Mouse (Mus musculus): Measurements from ENCODE around the gene Tenm4. TPM values are rescaled to one million over a fixed set of nuclear protein-coding genes. Genes with fewer than 3 reads are reported as not detected.
A peak's percentile ranks its signal among the peaks of the same experiment; 100 is the strongest.

Tenm4 gene
- polyA plus RNA-seq, 1 experiment from 2014 or later: 45.8 TPM

DNA sequence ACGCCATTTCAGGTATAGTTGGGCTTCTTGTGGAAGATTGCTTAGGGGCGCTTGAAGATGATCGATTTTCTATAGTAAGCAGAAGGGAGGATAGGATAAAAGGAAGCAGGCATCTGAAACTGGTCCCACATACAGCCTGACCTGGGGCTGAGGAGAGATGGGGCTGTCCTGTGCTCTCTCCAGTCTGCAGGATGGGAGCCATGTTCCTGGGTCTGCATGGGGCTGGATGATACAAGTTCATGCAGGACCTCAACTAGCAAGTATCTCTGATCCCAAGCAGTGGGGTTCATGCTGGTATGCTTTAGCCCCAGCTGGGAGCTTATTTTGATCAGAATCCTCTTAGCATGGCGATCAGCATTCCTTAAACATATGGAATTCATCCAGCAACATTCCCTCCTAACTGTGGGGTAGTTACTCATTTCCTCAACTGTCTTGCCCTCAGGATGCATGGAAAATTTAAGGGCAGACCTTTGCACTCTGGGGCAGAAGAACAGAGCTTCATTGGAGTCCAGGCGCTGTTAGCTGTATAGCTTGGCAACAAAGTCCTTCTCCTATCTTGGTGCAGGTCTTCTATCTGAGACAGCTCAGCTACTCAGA lies 361.9 kb downstream of the Tenm4 start:
- H3K4me3 ChIP-seq (replicated peaks): no peak overlapping the region
- peaks cover 50% of the 10 kb centered on the region for H3K4me1 ChIP-seq (replicated peaks)
- no peak overlapping the region for H3K9ac ChIP-seq (replicated peaks)
- H3K4me2 ChIP-seq: peak overlapping the region; percentile 16; the same call in 1 of the 2 replicates
- H3K27ac ChIP-seq: 0 out of 2 replicates have a peak overlapping the region, but pooled peaks have one; percentile 29
- no peaks in the 10 kb centered on the region for H3K36me3 ChIP-seq
- ATAC-seq (ENCODE audit: insufficient number of reproducible peaks, insufficient read depth, low FRiP score, low TSS enrichment, low read depth): no peak
- peaks cover 6% of the 10 kb centered on the region; the same call in 1 of the 2 replicates for H3K27me3 ChIP-seq
- no peaks in the 10 kb centered on the region for H3K9me3 ChIP-seq
- WGBS: 41% methylated on average over 5 of the region's 5 CpGs

- H3K27ac ChIP-seq: no peak overlapping the region
- ATAC-seq (ENCODE audit: insufficient number of reproducible peaks, insufficient read depth, low FRiP score, low TSS enrichment, low read depth): no peak
- H3K4me1 ChIP-seq (replicated peaks): peaks cover 61% of the 10 kb centered on the region
- 40% methylated on average over 9 of the region's 9 CpGs for WGBS
- no peak overlapping the region for H3K4me3 ChIP-seq (replicated peaks)
- H3K36me3 ChIP-seq: no peaks in the 10 kb centered on the region
- peaks cover 6% of the 10 kb centered on the region; the same call in 1 of the 2 replicates for H3K27me3 ChIP-seq
- H3K9me3 ChIP-seq: no peaks in the 10 kb centered on the region
- no peak overlapping the region for H3K4me2 ChIP-seq
- no peak overlapping the region for H3K9ac ChIP-seq (replicated peaks)
Observed at GRCm38 (mm10) chr7:96536313-96536880, 365.4 kb downstream of the Tenm4 start.

- H3K9me3 ChIP-seq: no peaks in the 10 kb centered on the region
- H3K36me3 ChIP-seq: no peaks in the 10 kb centered on the region
- H3K4me3 ChIP-seq (replicated peaks): no peak overlapping the region
- H3K4me2 ChIP-seq: no peak overlapping the region
- H3K27ac ChIP-seq: 0 out of 2 replicates have a peak overlapping the region, but pooled peaks have one; percentile 29
- H3K27me3 ChIP-seq: peaks cover 6% of the 10 kb centered on the region; the same call in 1 of the 2 replicates
- H3K4me1 ChIP-seq (replicated peaks): peaks cover 44% of the 10 kb centered on the region
- ATAC-seq (ENCODE audit: insufficient number of reproducible peaks, insufficient read depth, low FRiP score, low TSS enrichment, low read depth): no peak
- WGBS: 82% methylated on average over 4 of the region's 4 CpGs
- H3K9ac ChIP-seq (replicated peaks): no peak overlapping the region
Observed at GRCm38 (mm10) chr7:96539248-96540034, 368.4 kb downstream of the Tenm4 start.

- H3K36me3 ChIP-seq: no peaks in the 10 kb centered on the region
- peak overlapping the region; percentile 73 for H3K27ac ChIP-seq
- no peaks in the 10 kb centered on the region for H3K9me3 ChIP-seq
- 31% methylated on average over 7 of the region's 7 CpGs for WGBS
- no peak overlapping the region for H3K4me3 ChIP-seq (replicated peaks)
- no peak overlapping the region for H3K4me2 ChIP-seq
- H3K9ac ChIP-seq (replicated peaks): no peak overlapping the region
- peaks cover 36% of the 10 kb centered on the region for H3K4me1 ChIP-seq (replicated peaks)
- peaks cover 6% of the 10 kb centered on the region; the same call in 1 of the 2 replicates for H3K27me3 ChIP-seq
- peak; percentile 83 for ATAC-seq (ENCODE audit: insufficient number of reproducible peaks, insufficient read depth, low FRiP score, low TSS enrichment, low read depth)
Observed at GRCm38 (mm10) chr7:96540458-96541096, 369.5 kb downstream of the Tenm4 start.

GRCm38 (mm10) chr7:96545979-96546378 lies 374.9 kb downstream of the Tenm4 start:
- H3K9me3 ChIP-seq: no peaks in the 10 kb centered on the region
- H3K27ac ChIP-seq: no peak overlapping the region
- peaks cover 6% of the 10 kb centered on the region for H3K4me1 ChIP-seq (replicated peaks)
- WGBS: 51% methylated on average over 5 of the region's 5 CpGs
- no peak overlapping the region for H3K9ac ChIP-seq (replicated peaks)
- no peak overlapping the region for H3K4me2 ChIP-seq
- ATAC-seq (ENCODE audit: insufficient number of reproducible peaks, insufficient read depth, low FRiP score, low TSS enrichment, low read depth): no peak
- peaks cover 10% of the 10 kb centered on the region; the same call in 1 of the 2 replicates for H3K36me3 ChIP-seq
- H3K4me3 ChIP-seq (replicated peaks): no peak overlapping the region
- H3K27me3 ChIP-seq: peaks cover 7% of the 10 kb centered on the region; the same call in 1 of the 2 replicates

- no peak overlapping the region for H3K4me2 ChIP-seq
- 0 out of 2 replicates have a peak overlapping the region, but pooled peaks have one; percentile 41 for H3K27ac ChIP-seq
- 45% methylated on average over 4 of the region's 4 CpGs for WGBS
- no peak overlapping the region for H3K4me3 ChIP-seq (replicated peaks)
- H3K27me3 ChIP-seq: peaks cover 10% of the 10 kb centered on the region; the same call in 1 of the 2 replicates
- no peak overlapping the region for H3K9ac ChIP-seq (replicated peaks)
- H3K9me3 ChIP-seq: no peaks in the 10 kb centered on the region
- H3K36me3 ChIP-seq: peaks cover 10% of the 10 kb centered on the region; the same call in 1 of the 2 replicates
- peaks cover 59% of the 10 kb centered on the region for H3K4me1 ChIP-seq (replicated peaks)
- ATAC-seq (ENCODE audit: insufficient number of reproducible peaks, insufficient read depth, low FRiP score, low TSS enrichment, low read depth): no peak
Observed at GRCm38 (mm10) chr7:96551809-96552208, 380.8 kb downstream of the Tenm4 start.

- Histone ChIP-seq H3K4me1 (replicated peaks) (peaks cover 64% of the 10 kb centered on the region), H3K36me3 (peaks cover 13% of the 10 kb centered on the region; the same call in 1 of the 2 replicates), H3K27me3 (peaks cover 10% of the 10 kb centered on the region; the same call in 1 of the 2 replicates), H3K27ac (0 out of 2 replicates have a peak overlapping the region, but pooled peaks have one; percentile 41), H3K9me3 (no peaks in the 10 kb centered on the region), H3K4me2 (no peak overlapping the region), H3K4me3 (replicated peaks) (no peak overlapping the region), H3K9ac (replicated peaks) (no peak overlapping the region)
- WGBS: 36% methylated on average over 7 of the region's 7 CpGs
- peak; percentile 41; the same call in 1 of the 2 replicates for ATAC-seq (ENCODE audit: insufficient number of reproducible peaks, insufficient read depth, low FRiP score, low TSS enrichment, low read depth)
Observed at GRCm38 (mm10) chr7:96552292-96552860, 381.3 kb downstream of the Tenm4 start.

DNA sequence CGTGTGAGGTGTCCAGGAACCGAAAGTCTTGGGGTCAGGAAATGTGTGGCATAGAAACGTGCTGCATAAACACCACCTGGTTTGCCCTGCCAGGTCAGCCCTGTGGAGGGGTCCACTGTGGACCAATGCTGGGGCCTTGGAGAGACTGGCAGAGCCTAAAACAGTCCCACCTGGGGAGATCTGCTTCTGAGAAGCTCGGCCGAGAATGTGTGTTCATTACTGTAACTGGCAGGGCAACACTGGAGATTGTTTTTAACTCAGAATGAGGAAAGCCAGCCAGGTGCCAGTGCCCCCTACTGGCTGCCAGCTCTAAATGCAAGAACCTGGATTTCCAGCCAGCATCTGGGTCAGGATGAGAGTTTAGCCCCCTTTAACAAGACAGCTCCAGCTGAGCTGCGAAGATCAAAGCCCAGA lies 383.2 kb downstream of the Tenm4 start:
- H3K4me2 ChIP-seq: no peak overlapping the region
- peaks cover 64% of the 10 kb centered on the region for H3K4me1 ChIP-seq (replicated peaks)
- H3K27ac ChIP-seq: peak overlapping the region; percentile 83
- no peak overlapping the region for H3K9ac ChIP-seq (replicated peaks)
- 33% methylated on average over 6 of the region's 6 CpGs for WGBS
- H3K9me3 ChIP-seq: no peaks in the 10 kb centered on the region; the same call in 1 of the 2 replicates
- H3K4me3 ChIP-seq (replicated peaks): no peak overlapping the region
- no peak for ATAC-seq (ENCODE audit: insufficient number of reproducible peaks, insufficient read depth, low FRiP score, low TSS enrichment, low read depth)
- peaks cover 10% of the 10 kb centered on the region; the same call in 1 of the 2 replicates for H3K27me3 ChIP-seq
- peaks cover 18% of the 10 kb centered on the region; the same call in 1 of the 2 replicates for H3K36me3 ChIP-seq

DNA sequence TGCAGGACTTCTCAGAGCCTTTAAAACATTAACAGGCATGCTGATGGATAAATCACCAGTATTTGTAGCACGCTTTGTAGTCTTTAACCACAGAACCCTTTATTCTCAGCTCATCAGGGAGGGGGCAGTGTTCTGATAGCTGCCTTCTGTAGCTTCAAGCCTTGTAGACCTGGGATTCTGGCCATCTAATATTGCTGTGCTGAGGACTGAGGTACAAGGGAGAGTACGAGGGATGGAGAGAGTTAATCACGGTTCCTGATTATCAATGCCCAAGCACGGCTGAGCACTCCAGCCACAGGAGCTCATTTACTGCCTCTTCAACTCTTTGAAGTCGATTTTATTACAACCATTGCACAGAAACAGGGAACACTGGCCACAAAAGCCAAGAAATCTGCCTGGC lies 384.2 kb downstream of the Tenm4 start:
- Histone ChIP-seq H3K4me1 (replicated peaks) (peaks cover 68% of the 10 kb centered on the region), H3K4me3 (replicated peaks) (no peak overlapping the region), H3K9me3 (no peaks in the 10 kb centered on the region; the same call in 1 of the 2 replicates), H3K27me3 (peaks cover 5% of the 10 kb centered on the region; the same call in 1 of the 2 replicates), H3K27ac (peak overlapping the region; percentile 65), H3K9ac (replicated peaks) (no peak overlapping the region), H3K36me3 (peaks cover 11% of the 10 kb centered on the region; the same call in 1 of the 2 replicates), H3K4me2 (no peak overlapping the region)
- ATAC-seq (ENCODE audit: insufficient number of reproducible peaks, insufficient read depth, low FRiP score, low TSS enrichment, low read depth): no peak
- WGBS: 12% methylated on average over 5 of the region's 5 CpGs

GRCm38 (mm10) chr7:96556756-96557155 lies 385.7 kb downstream of the Tenm4 start:
- no peak overlapping the region for H3K4me3 ChIP-seq (replicated peaks)
- peaks cover 65% of the 10 kb centered on the region for H3K4me1 ChIP-seq (replicated peaks)
- no peak overlapping the region for H3K9ac ChIP-seq (replicated peaks)
- no peak for ATAC-seq (ENCODE audit: insufficient number of reproducible peaks, insufficient read depth, low FRiP score, low TSS enrichment, low read depth)
- peak overlapping the region; percentile 65; the same call in 1 of the 2 replicates for H3K27ac ChIP-seq
- peaks cover 8% of the 10 kb centered on the region; the same call in 1 of the 2 replicates for H3K36me3 ChIP-seq
- no peaks in the 10 kb centered on the region; the same call in 1 of the 2 replicates for H3K9me3 ChIP-seq
- H3K4me2 ChIP-seq: no peak overlapping the region
- WGBS: 40% methylated on average over 5 of the region's 5 CpGs
- peaks cover 3% of the 10 kb centered on the region; the same call in 1 of the 2 replicates for H3K27me3 ChIP-seq
